Mouse (Mus musculus): ENCODE data around the gene Rfx8. TPM values are rescaled to one million over a fixed set of nuclear protein-coding genes. Genes with fewer than 3 reads are reported as not detected.

The Rfx8 gene
- polyA plus RNA-seq, 1 experiment, result 0.16 TPM

DNA sequence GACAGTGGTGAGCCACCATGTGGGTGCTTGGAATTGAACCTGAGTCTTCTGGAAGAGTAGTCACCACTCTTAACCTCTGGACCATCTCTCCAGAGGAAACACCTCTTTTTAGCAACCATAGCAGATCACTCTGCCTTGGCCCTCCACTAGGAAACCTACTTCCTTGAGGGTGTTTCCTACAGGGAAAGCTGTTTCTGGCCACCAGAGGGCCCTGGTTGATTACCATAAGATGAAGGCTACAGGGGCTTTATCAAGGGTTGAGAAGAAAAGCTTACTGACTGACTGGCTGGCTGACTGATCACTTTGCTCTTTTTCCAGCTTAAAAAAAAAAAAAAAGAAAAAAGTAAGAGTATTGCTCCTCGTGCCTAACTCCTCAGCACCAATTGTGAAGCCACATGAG, 35.0 kb downstream of the Rfx8 start:
- H3K4me3 ChIP-seq, result no peak overlapping the region
- H3K36me3 ChIP-seq (ENCODE audit: control insufficient read depth, insufficient read depth), result no peaks in the 10 kb centered on the region
- no peaks in the 10 kb centered on the region for H3K27me3 ChIP-seq (ENCODE audit: control insufficient read depth, insufficient read depth, insufficient read length)
- H3K79me2 ChIP-seq (ENCODE audit: control insufficient read depth, insufficient read depth), result no peaks in the 10 kb centered on the region
- no peak overlapping the region for H3K4me2 ChIP-seq (ENCODE audit: low read depth)
- no peak overlapping the region for H3ac ChIP-seq (ENCODE audit: control insufficient read depth, insufficient read length)
- no peak for TF ChIP-seq TCF3 (IDR thresholded peaks at IDR 0.05; ENCODE audit: insufficient read length, low read depth)
- no peak for TF ChIP-seq POLR2A (IDR thresholded peaks at IDR 0.05; ENCODE audit: insufficient read length, low read depth)
- no peak for TF ChIP-seq MYOG (IDR thresholded peaks at IDR 0.05; ENCODE audit: control insufficient read depth in 1 of 3, insufficient read depth in 1 of 3, insufficient read length in 2 of 3, low read depth in 2 of 3)
- TF ChIP-seq CEBPB (IDR thresholded peaks at IDR 0.05; ENCODE audit: insufficient read depth, poor library complexity, severe bottlenecking), result no peak
- no peak for TF ChIP-seq REST (IDR thresholded peaks at IDR 0.05; ENCODE audit: insufficient read depth, insufficient read length)
- TF ChIP-seq MYOD1 (IDR thresholded peaks at IDR 0.05; ENCODE audit: control insufficient read depth in 1 of 3, insufficient read length in 2 of 3, low read depth in 2 of 3), result no peak
- TF ChIP-seq MAX (IDR thresholded peaks at IDR 0.05; ENCODE audit: low read depth), result no peak
- TF ChIP-seq USF1 (IDR thresholded peaks at IDR 0.05; ENCODE audit: low read depth), result no peak
- no peak for TF ChIP-seq E2F4 (IDR thresholded peaks at IDR 0.05; ENCODE audit: insufficient read depth)
- no peak for TF ChIP-seq POLR2AphosphoS2 (IDR thresholded peaks at IDR 0.05; ENCODE audit: insufficient read length, low read depth)
- no peak for TF ChIP-seq TCF12 (IDR thresholded peaks at IDR 0.05; ENCODE audit: insufficient read depth, poor library complexity, severe bottlenecking)
- TF ChIP-seq SRF (IDR thresholded peaks at IDR 0.05; ENCODE audit: control insufficient read depth, insufficient read length, low read depth), result no peak

DNA sequence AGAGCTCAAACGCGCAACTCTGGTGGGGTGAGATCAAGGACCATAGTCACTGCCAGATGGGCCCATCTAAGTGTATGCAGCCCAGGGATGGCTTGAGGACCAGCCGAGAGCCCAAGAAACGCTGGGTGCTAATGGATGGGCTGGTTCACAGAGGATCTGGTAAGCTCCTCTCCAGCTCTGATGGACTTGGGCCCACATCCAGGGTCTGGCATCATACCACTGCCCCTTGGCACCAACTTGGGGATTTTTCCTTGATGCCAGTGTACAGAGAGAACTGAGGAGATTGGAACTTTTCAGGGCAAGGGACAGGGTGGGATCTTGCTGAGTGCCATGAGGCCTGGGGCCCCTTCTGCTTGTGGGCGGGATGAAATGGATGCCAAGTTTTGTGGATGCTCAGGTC, 39.2 kb downstream of the Rfx8 start:
- Histone ChIP-seq H3K27me3 (ENCODE audit: control insufficient read depth, insufficient read depth, insufficient read length) (no peaks in the 10 kb centered on the region), H3K4me2 (ENCODE audit: low read depth) (no peak overlapping the region), H3ac (ENCODE audit: control insufficient read depth, insufficient read length) (no peak overlapping the region), H3K4me3 (no peak overlapping the region), H3K36me3 (ENCODE audit: control insufficient read depth, insufficient read depth) (no peaks in the 10 kb centered on the region), H3K79me2 (ENCODE audit: control insufficient read depth, insufficient read depth) (no peaks in the 10 kb centered on the region)
- TF ChIP-seq TCF3 (IDR thresholded peaks at IDR 0.05; ENCODE audit: insufficient read length, low read depth), result no peak
- no peak for TF ChIP-seq POLR2AphosphoS2 (IDR thresholded peaks at IDR 0.05; ENCODE audit: insufficient read length, low read depth)

DNA sequence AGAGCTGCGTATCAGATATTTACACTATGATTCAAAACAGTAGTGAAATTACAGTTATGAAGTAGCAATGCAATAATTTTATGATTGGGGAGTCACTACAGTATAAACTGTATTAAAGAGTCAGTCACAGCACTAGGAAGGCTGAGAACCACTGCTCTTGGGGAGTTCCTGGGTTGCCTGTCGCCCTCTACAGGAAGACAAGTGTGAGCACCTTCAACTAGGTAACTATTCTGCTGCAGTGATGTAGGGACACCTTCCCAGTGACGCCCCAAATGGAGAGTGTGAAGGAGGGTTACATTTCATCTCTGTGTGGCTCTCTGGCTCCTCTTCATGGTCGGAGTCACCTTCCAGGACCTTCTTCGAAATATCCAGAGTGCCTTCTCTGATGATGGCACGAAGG, 40.3 kb downstream of the Rfx8 start:
- Histone ChIP-seq H3K36me3 (ENCODE audit: control insufficient read depth, insufficient read depth) (no peaks in the 10 kb centered on the region), H3ac (ENCODE audit: control insufficient read depth, insufficient read length) (no peak overlapping the region), H3K4me3 (no peak overlapping the region), H3K27me3 (ENCODE audit: control insufficient read depth, insufficient read depth, insufficient read length) (no peaks in the 10 kb centered on the region), H3K4me2 (ENCODE audit: low read depth) (no peak overlapping the region), H3K79me2 (ENCODE audit: control insufficient read depth, insufficient read depth) (no peaks in the 10 kb centered on the region)
- TF ChIP-seq POLR2AphosphoS2 (IDR thresholded peaks at IDR 0.05; ENCODE audit: insufficient read length, low read depth) (no peak), SRF (IDR thresholded peaks at IDR 0.05; ENCODE audit: control insufficient read depth, insufficient read length, low read depth) (no peak), CEBPB (IDR thresholded peaks at IDR 0.05; ENCODE audit: insufficient read depth, poor library complexity, severe bottlenecking) (no peak), USF1 (IDR thresholded peaks at IDR 0.05; ENCODE audit: low read depth) (no peak), REST (IDR thresholded peaks at IDR 0.05; ENCODE audit: insufficient read depth, insufficient read length) (no peak), POLR2A (IDR thresholded peaks at IDR 0.05; ENCODE audit: insufficient read length, low read depth) (no peak), MYOG (IDR thresholded peaks at IDR 0.05; ENCODE audit: control insufficient read depth in 1 of 3, insufficient read depth in 1 of 3, insufficient read length in 2 of 3, low read depth in 2 of 3) (no peak), E2F4 (IDR thresholded peaks at IDR 0.05; ENCODE audit: insufficient read depth) (no peak), MAX (IDR thresholded peaks at IDR 0.05; ENCODE audit: low read depth) (no peak)

DNA sequence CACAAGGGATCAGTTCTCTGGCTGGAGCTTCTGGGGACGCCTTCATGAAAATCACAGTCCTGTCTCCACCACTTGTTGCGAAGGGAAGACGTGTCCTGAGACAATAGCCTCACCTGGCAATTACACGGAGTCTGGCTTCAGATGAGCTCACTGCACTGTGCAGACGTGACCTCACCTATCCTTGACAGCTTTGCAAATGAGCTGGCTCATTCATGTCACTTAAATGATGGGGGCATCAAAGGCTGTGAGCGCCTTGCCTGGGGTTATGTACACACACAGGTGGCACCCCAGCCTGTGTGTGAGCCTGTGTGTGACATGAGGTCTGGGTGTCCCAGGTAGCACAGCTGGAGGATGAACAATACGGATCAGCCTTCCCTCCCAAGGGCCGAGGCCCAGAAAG, 41.9 kb downstream of the Rfx8 start:
- no peaks in the 10 kb centered on the region for H3K79me2 ChIP-seq (ENCODE audit: control insufficient read depth, insufficient read depth)
- TF ChIP-seq MYOD1 (IDR thresholded peaks at IDR 0.05; ENCODE audit: control insufficient read depth in 1 of 3, insufficient read length in 2 of 3, low read depth in 2 of 3) (no peak), E2F4 (IDR thresholded peaks at IDR 0.05; ENCODE audit: insufficient read depth) (no peak), MYOG (IDR thresholded peaks at IDR 0.05; ENCODE audit: control insufficient read depth in 1 of 3, insufficient read depth in 1 of 3, insufficient read length in 2 of 3, low read depth in 2 of 3) (no peak), TCF3 (IDR thresholded peaks at IDR 0.05; ENCODE audit: insufficient read length, low read depth) (no peak), MAX (IDR thresholded peaks at IDR 0.05; ENCODE audit: low read depth) (no peak)

DNA sequence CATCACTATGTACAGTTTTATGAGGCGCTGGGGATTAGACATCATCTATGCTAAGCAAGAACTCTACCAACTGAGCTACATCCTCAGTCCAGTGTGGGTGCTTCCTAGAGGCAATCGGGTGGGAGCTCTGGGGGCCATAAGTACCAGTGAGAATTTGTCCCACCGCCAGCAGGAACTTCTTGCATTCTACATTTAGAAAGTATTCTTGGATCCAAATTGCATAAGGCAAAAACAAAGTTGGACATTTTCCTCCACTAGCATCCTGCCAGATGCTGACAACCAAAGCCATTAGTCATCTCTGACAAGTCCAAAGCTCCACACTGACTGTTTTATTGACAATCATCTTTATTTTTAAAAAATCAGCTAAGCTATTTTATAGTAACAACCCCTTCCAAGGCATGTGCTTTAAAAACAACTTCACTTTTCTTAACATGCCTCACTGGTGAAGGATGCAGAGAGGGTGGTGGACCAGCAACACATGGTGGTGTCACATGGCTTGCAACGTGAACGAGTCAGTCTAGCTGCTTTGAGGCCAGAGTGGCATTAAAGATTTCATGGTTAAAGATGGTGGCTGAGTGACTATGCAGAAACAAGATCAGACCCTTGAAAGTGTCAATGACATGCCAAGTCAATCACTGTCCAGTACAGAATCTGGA, 44.4 kb downstream of the Rfx8 start:
- peak; percentile 7 for TF ChIP-seq USF1 (IDR thresholded peaks at IDR 0.05; ENCODE audit: low read depth)
- no peak for TF ChIP-seq MYOG (IDR thresholded peaks at IDR 0.05; ENCODE audit: control insufficient read depth in 1 of 3, insufficient read depth in 1 of 3, insufficient read length in 2 of 3, low read depth in 2 of 3)
- no peak for TF ChIP-seq POLR2A (IDR thresholded peaks at IDR 0.05; ENCODE audit: insufficient read length, low read depth)

More for the DNA sequence above, 41.9 kb downstream of the Rfx8 start:
- Histone ChIP-seq H3K36me3 (ENCODE audit: control insufficient read depth, insufficient read depth) (no peaks in the 10 kb centered on the region), H3K27me3 (ENCODE audit: control insufficient read depth, insufficient read depth, insufficient read length) (no peaks in the 10 kb centered on the region), H3ac (ENCODE audit: control insufficient read depth, insufficient read length) (no peak overlapping the region), H3K4me2 (ENCODE audit: low read depth) (no peak overlapping the region), H3K4me3 (no peak overlapping the region)

More for the DNA sequence above, 44.4 kb downstream of the Rfx8 start:
- H3ac ChIP-seq (ENCODE audit: control insufficient read depth, insufficient read length), result no peak overlapping the region
- no peak overlapping the region for H3K4me2 ChIP-seq (ENCODE audit: low read depth)
- H3K79me2 ChIP-seq (ENCODE audit: control insufficient read depth, insufficient read depth), result no peaks in the 10 kb centered on the region
- no peak overlapping the region for H3K4me3 ChIP-seq
- H3K36me3 ChIP-seq (ENCODE audit: control insufficient read depth, insufficient read depth), result no peaks in the 10 kb centered on the region
- H3K27me3 ChIP-seq (ENCODE audit: control insufficient read depth, insufficient read depth, insufficient read length), result no peaks in the 10 kb centered on the region
